Mouse (Mus musculus) fat pad, adult 2 months (tissue): ENCODE measurements around the gene Gpr137.
A peak's percentile ranks its signal among the peaks of the same experiment; 100 is the strongest.

Source experiments
- DNase-seq: peaks from one replicate; pipeline ENCODE4 v3.0.0-alpha.2; 2011; ENCODE audit warnings: low read depth, low spot score; ENCODE audit errors: extremely low read depth

The Gpr137 gene

GRCm38 (mm10) chr19:6973581-6974190, 31.4 kb upstream of the Gpr137 start:
- DNase-seq: no peak

DNA sequence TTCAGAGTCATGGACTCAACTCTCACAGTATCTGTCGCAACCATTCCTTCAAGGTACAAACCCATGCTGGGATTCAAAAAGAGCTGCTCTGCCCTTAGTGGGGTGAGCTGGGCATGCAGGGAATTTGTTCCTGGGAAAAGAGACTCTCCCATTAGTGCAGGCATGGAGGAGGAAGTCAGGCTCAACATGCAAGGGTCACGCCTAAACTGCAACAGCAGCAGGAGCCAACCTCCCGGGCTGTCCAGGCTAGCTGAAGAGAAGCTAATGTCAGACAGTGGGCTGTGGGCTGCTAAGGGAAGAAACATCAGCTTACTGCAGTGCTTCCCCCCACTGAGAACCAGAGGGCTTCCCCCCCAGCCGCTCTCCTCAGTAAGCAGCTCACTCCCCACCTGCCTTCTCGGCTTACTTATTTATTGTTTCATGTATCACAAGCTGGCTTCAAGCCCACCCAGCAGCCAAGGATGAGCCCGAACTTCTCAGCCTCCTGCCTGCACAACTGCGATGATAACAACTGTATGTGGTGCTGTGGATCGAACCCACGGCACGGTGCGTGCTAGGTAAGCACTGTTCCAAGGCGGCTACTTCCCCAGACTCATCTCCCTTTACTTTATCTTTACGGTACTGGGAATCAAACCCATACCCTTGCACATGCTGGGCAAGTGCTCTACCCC, 30.1 kb upstream of the Gpr137 start:
- DNase-seq: no peak

DNA sequence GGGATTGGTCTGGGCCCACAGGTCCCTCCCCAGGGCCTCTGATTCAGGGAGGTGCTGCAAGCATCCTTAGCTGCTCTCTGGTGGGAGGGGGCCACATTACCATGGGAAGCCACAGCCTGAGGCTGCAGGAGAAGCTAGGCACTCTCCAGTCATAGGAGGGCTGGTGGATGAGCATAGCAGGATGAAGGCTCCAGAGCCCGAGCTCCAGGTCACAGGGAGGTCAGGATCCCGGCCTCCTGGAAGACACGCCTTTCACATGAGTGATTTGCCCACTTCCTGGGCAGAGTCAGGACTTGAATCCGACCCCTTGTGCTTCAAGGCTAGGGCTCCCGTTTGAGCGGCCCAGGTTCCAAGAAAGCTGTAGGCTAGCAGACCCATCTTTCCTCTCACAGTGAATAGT, 29.4 kb upstream of the Gpr137 start:
- DNase-seq: no peak

GRCm38 (mm10) chr19:6970460-6971085, 28.3 kb upstream of the Gpr137 start:
- DNase-seq: no peak

DNA sequence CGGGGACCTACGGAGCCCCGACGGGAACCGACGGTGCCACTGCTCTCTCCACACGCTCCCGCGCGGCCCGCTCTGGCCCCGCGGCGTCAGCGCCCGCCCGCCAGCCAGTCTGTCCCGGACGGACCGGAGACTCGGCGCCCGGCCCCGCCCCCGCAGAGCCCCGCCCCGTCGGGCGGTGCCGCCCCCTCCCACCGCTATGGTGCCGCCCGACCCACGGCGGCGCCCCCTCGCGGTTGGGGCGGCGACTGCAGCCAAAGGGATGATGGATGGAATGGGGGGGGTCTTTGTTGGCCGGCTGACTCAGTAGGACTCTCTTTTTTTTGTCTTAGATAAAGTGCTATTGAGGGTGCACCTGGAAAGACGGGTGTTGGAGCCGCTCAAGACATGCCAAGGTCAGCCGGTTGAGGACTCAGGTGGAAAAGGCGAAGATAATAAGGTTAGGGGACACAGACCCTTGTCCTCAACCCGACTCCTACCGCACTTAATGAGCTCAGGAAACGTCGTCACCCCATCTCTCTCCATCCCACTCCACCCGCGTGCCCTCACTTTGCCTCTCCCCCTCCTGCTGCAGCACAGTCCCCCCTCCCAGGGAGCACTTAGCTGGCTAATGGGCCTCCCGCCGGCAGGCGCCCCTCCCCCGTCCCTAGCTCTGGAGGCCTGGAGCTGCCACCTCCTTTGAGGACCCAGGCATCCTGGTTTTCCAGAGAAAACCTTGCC, 27.5 kb upstream of the Gpr137 start:
- DNase-seq: no peak

DNA sequence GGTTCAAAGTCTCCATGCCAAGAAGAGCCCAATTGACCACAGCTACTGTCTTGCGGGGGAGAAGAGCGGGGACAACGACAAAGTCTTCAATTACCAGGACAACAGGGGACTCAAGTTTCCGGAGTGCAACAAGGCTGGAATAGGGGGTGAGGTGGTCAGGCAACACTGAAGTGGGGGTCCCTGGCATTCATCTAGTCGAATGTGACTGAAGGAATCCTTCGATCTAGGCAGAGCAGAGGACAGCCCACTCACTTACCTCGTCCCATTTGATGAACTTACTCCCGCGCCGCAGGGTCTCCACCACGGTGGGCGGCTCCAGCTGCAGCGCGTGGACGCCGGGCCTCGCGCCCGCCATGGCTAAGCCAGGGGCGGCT, 27.0 kb upstream of the Gpr137 start:
- DNase-seq: no peak

DNA sequence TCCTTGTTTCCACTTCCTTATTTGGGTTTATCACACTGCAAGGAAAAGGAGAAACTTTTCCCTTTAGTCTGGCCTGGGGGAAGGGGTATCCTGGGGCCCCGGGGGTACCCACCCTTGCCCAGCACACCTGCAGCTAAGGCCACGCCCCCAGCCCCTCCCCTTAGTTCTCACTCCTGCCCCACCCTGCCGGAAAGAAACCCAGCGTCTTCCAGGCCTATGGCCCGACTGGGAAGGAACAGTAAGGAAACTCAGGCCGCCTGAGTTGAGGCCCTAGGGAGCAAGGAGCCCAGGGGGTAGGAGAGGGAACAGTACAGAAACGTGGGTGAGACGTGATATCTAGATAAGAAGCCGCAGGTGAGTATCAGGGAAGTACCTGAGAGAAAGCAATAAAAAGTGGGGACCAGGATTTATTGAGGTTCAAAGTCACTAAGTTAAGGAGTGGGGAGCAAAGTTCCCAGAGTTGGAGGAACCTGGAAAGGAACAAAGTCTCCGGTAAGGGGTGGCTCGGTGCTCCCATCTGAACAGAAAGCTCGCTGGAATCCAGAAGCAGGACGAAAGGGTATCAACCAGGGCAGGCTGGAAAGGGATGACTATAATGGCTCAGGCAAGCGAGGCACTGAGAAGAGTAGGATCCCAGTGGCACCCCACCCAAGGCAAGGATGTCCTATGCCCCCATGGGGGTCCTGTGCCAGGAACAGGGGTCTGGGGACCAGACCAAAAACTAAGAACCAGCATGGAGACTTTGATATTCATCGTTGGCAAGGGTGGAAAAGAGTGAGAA, 26.4 kb upstream of the Gpr137 start:
- no peak for DNase-seq

DNA sequence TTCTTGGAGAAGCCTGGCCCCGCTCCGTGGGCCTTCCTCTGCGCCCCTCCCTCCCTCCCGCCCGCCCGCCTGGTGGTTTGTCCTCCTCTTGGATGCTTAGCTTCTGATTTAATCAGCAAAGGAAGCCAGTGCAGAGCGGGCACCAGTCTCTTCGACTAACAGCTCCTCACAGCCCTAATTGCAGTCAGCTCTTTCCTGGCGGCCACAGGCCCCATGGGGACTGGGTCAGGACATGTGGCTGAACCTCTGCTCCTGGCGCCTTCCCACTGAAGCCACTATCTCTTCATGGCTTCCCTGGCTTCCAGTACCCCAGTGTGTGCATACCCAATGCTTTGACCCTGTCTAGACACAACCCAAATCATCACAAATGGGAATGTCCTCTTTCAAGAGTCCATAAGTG, 14.2 kb upstream of the Gpr137 start:
- DNase-seq: no peak

DNA sequence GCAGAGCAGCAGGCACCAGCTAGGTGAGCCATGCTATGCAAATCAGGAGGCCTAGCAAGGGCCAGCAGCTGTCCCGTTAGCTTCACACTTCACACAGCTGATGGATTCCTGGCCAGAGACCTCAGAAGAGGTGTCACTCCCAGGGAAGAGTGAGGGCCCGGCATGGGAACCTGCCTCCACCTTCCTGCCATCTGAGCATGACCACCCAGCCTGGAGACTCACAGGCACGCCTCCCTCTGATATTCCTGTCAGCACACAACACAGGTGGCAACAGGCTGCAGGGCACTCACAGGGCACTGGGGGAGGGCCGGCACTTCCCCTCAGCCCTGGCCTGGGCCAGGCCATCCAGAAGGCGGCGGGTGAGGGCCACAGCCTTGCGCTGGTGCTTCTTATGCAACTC, 13.1 kb upstream of the Gpr137 start:
- no peak for DNase-seq

DNA sequence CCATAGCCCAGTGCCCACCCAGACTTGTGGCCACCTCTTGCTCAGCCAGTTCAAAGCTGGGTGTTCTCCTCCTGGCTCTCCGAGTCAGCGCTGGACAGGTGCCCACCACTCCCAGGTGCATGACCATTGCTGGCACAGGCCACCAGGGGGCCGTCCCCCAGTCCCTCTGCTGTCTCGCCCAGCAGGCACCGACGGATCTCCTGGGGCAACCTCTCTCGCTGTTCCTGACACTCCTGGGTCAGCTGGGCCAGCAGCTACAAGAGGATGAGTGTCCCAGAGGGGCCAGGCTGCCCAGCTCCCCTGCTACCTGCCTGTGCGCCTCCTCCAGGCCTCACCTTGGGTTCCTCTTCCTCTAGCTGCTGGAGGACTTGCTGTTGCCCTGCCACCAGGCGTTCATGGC, 11.8 kb upstream of the Gpr137 start:
- DNase-seq: no peak

DNA sequence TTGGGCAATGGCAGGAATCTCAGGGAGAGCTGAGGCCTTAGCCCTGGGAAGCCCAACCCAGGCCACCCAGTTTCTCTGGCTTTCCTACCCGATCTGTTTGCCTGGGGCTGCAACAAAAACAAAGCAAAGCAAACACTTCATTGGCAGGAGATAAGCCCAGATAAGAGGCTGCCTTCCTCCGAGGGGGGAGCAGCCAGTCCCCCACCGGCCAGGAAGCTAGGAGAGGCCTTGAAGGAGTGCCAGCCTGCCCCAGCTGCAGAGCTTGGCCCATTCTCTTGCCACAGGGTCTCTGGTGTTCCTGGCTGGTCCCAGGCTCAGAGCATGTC, 10.4 kb upstream of the Gpr137 start:
- DNase-seq: no peak

GRCm38 (mm10) chr19:6951994-6952711, 9.9 kb upstream of the Gpr137 start:
- peak; percentile 66 for DNase-seq

DNA sequence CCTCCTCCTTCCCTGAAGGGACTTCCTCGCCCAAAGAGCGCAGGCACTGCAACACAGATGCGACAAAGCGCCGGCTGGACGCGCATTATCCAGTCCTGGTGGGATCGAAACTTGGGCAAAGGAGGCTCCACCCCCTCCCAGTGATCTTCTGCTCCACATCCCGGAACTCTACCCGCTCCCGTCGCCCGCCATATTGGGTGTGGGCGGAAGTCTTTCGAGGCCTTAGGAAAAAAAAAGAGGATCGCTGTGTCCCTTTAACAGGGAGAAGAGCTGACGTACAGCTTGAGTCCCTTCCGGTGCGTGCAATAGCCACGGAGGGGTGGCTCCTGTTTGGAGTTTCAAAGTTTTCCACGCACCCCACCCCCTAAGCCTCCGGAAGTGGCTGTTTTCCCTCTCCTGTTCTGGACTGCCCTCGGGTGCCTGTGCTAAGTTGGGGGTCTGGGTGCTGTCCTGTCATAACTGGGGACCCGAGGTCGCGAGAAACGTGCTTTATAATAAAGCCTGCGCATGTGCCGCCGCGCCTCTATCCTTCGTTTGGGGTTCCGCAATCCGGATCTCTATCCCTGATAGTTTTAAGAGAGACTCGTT, 9.2 kb upstream of the Gpr137 start:
- DNase-seq: peak; percentile 68

DNA sequence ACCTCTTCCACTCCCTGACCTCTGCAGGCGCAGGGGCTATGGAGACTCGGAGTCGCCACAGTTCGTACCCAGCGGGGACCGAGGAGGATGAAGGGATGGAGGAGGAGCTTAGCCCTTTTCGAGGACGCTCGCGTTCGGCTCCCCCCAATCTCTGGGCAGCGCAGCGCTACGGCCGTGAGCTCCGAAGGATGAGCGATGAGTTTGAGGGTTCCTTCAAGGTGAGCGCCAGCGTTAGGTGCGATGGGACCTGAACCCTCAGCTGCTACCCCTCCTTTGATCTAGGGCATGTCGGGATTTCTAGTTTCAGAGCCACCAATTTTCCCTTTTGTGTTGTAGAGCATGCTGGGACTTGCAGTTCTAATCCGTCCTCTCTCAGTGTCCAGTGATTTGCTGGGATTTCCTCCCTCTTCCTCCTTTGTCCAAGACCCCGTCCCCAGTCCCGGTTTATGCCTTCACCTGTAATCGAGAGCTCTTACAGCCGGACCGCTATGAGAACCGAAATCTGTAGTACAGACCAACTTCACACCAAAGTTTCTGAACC, 8.4 kb upstream of the Gpr137 start:
- no peak for DNase-seq

- no peak for DNase-seq
Observed at GRCm38 (mm10) chr19:6949951-6950350, 7.7 kb upstream of the Gpr137 start.

DNA sequence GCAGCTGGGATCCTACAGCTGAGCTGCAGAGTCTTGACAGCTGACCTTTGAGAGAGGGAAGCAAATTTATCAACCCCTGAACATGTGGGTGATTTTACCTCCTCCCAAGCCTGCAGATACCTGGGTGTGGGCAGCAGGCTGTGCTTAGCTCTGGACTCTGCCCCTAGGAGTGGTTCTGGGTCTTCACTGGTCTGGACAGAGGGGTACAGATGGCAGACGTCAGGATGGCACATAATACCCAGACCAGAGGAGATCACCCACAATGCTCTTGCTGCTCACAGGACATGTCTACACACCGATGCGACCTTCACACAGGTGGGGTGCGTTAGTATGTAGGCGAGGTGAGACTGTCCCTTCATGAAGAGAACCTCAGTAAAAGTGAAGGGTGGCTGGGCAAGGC, 7.3 kb upstream of the Gpr137 start:
- DNase-seq: no peak

GRCm38 (mm10) chr19:6948186-6948585, 5.9 kb upstream of the Gpr137 start:
- DNase-seq: no peak

DNA sequence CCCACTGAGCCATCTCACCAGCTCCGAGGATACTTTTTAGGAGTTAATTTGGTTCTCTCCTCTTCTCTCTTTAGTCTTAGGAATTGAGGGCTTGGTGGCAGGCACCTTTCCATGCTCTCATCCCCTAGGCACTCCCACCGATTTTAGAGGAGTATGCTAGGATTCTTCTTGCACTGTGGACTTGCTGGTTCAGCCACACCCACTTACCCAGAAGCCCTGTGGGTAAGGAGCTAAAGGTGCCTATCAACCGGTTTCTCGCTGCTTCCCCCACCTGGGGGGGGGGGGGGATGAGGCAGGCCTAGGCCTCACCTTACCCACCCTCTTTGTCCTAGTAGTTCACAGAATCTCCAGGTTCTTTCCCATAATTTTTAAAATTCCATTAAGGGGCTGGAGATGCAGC, 5.5 kb upstream of the Gpr137 start:
- DNase-seq: no peak

DNA sequence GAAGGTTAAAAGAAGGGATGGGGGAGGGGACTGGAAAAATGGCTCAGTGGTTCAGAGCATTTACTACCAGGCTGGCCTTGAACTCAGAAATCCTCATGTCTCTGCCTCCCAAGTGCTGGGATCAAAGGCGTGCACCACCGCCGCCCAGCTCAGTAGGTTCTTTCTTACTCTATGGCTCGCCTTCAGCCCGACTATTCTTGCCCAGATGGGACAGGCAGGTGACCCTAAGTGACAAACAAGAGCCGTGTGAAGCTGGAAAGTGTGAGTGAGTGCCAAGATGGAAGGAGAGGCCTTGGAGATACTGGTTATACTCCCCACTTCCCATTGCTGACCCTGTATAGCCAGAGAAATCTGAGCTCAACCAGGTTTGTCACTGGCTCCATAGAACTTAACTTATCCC, 1.4 kb upstream of the Gpr137 start:
- DNase-seq: no peak

DNA sequence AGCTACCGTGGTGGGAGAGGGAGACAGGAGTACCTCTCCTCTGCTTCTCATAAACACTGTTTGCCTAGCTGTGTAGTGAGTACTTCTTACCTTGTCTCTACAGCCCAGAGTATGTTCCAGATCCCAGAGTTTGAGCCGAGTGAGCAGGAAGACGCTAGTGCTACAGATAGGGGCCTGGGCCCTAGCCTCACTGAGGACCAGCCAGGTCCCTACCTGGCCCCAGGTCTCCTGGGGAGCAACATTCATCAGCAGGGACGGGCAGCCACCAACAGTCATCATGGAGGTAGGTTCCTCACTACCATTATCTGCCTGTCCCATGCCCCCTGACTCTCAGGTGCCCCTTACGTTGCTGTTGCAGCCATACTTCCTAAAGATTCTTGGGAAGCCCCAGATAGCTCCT, 484 bp upstream of the Gpr137 start:
- no peak for DNase-seq
